Mouse (Mus musculus) brain, adult 2 months (tissue): ENCODE measurements around the gene Ric8a.

ENCODE experiments used
- DNase-seq: peaks from one replicate; pipeline ENCODE4 v3.0.0; 2011; ENCODE audit warnings: low read depth, low spot score

The Ric8a gene

DNA sequence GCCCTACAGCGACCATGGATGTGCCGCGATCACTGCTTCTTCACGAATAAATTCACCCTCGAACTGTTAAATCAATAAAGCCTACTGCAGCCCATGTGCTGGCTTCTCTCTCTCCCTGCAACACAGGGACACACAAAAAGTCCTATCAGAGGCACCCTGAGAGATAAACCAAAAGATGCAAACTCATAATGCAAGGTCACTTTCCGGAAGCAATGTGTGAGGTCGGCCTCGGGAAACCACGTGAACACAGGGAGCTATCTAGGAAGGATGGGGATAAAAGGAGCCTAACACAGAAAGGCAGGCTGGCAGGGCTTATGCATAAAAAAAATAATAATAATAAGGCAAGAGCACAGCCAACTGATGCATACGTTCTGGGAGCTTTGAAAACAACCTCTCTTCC, 10.1 kb upstream of the Ric8a start:
- no peak for DNase-seq

GRCm38 (mm10) chr7:140847755-140848580, 8.8 kb upstream of the Ric8a start, which contains the start of gene Odf3:
Odf3 (plus strand) TSS chr7:140847805.
- DNase-seq = no peak

GRCm38 (mm10) chr7:140848591-140848990, 8.2 kb upstream of the Ric8a start:
- no peak for DNase-seq

GRCm38 (mm10) chr7:140851916-140852315, 4.8 kb upstream of the Ric8a start:
- no peak for DNase-seq

- no peak for DNase-seq
Measured at GRCm38 (mm10) chr7:140853386-140853785, 3.4 kb upstream of the Ric8a start.

- DNase-seq = no peak
Measured at GRCm38 (mm10) chr7:140854483-140854882, 2.3 kb upstream of the Ric8a start.

- no peak for DNase-seq
Measured at GRCm38 (mm10) chr7:140855181-140855580, 1.6 kb upstream of the Ric8a start.

GRCm38 (mm10) chr7:140855860-140856784, 635 bp upstream of the Ric8a start, which contains the start of gene Gm45785:
Gm45785 (minus strand) TSS chr7:140856331.
- peak; percentile 98 for DNase-seq

DNA sequence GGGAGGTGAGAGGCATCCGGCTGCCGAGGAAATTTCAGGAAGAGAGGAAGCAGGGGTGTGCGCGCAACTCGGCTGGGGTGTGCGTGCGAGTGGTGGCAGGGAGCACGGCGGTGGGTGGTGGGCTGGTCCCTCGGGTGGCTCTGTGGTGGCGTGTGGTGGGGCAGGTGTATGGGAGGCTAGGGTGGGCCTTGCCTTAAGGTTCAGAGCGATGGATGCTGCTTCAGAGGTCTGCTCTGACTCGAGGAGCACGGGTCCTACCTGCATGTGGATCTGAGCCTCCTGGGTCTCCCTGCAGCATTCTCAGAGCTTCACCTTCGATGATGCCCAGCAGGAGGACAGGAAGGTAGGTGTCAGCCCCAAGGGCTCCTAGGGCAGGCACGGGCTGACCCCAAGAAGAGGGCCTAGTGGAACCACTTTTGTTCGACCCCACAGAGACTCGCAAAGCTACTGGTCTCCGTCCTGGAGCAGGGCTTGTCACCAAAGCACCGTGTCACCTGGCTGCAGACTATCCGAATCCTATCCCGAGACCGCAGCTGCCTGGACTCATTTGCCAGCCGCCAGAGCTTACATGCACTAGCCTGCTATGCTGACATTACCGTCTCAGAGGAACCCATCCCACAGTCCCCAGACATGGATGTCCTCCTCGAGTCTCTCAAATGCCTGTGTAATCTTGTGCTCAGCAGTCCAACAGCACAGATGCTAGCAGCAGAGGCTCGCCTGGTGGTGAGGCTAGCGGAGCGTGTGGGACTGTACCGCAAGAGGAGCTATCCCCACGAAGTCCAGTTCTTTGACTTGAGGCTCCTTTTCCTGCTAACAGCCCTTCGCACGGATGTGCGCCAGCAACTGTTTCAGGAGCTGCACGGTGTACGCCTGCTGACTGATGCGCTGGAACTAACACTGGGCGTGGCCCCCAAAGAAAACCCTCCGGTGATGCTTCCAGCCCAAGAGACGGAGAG, 1.1 kb downstream of the Ric8a start, which contains the start of gene Bet1l:
TSS of gene Bet1l (minus strand) at position 28 of the 956 bp plus-strand sequence.
- peak; percentile 42 for DNase-seq

DNA sequence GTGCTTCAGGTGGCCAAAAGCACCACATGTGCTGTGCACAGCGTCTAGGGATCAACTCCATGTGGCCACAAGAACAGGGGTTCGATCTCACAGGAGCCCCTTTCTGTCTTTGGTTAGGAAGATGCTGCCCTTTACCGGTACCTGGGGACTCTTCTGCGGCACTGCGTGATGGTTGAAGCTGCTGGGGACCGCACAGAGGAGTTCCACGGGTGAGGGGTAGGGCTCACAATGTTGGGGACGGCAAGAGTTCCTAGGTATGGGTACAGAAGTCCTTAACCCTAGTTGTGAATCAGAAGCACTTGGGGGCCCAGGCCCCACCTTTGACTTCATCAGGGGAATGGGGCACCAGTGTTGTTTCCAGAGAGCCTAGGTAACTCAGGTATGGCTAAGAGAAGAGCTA, 2.0 kb downstream of the Ric8a start:
- no peak for DNase-seq

GRCm38 (mm10) chr7:140859997-140860396, 3.2 kb downstream of the Ric8a start:
- DNase-seq = no peak

DNA sequence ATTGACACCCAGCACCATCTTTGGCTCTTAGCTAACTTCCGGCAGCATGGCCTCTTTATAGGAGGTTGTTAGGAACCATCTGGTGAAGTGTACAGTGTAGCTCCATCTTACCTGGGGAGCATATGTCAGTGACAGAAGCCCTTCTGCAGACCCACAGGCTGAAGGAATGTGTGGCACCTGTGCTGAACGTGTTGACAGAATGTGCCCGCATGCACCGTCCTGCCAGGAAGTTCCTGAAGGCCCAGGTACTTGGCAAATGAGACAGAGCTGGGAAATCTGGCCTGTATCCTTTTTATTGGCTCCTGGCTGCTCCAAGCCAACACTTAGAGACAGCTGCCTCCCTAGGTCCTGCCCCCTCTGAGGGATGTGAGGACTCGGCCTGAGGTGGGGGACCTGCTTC, 4.0 kb downstream of the Ric8a start:
- DNase-seq = no peak

- DNase-seq = no peak
Measured at GRCm38 (mm10) chr7:140864761-140865160, 8.0 kb downstream of the Ric8a start.

GRCm38 (mm10) chr7:140874224-140874623, 17.5 kb downstream of the Ric8a start:
- DNase-seq = no peak

- DNase-seq = no peak
Measured at GRCm38 (mm10) chr7:140877364-140877763, 20.6 kb downstream of the Ric8a start.

GRCm38 (mm10) chr7:140879355-140879754, 22.6 kb downstream of the Ric8a start:
- no peak for DNase-seq

DNA sequence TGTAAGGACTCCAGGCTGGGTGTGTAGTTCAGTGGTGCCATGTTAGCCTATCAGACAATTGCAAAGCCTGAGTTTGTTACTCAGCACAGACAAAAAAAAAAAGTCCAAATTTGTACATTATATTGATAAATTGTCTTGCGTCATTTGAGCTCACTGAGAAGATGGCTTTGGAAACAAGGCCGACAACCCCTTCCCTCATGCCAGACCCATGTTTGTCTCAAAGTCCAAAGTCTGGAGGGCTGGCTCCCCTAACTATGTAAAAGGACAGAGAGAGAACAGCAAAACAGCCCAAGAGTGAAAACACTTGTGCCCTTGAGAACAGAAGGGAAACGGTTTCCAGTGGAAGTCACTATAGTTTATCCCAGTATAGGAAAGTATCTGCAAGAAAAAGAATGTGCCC, 23.7 kb downstream of the Ric8a start:
- DNase-seq = no peak

- DNase-seq = no peak
Measured at GRCm38 (mm10) chr7:140880865-140881515, 24.2 kb downstream of the Ric8a start.

DNA sequence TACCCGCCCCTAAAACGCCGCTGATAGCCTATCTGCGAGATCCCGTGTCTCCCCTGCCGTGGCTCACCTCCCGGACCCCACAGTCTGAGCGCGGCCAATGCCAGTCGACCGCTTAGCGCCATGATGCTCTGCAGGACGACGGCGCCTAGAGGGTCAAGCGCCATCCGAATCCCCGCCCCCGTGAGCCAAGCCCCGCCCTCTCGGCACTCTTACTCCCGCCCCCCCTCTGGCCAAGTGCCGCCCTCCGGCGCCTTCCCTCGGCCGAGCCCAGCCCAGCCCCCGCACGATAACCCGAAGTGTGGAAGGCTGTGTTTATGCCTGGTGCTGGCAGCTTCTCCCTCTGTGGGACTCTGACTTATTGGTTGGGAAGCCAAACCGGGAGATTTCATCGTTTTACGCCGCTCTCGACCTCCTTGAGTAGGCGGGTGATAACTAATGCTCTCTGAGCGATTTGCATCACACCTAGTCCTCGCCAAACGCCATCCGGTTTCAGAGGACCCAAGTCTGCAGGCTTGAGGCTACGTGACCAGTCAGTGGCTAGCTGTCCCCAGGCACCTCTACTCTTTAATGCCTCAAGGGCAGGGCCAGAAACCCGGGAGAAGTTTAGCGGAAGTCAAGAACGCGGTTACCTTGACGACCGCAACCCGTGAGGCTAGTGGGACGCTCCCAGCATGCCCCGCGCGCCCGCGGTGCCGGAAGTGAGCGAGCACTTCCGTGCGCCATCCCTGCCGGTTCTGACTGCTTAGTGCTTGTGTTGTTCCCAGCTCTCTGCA, 25.1 kb downstream of the Ric8a start, which contains the start of the genes Psmd13 and Sirt3:
TSS of gene Psmd13 (plus strand) at position 273 of the 773 bp plus-strand sequence.
TSS of gene Sirt3 (minus strand) at position 614 of the 773 bp plus-strand sequence.
- peak; percentile 98 for DNase-seq

GRCm38 (mm10) chr7:140882469-140882803, 25.7 kb downstream of the Ric8a start:
- DNase-seq = no peak
